Mouse (Mus musculus) activated CD4-positive, CD25-positive, alpha-beta regulatory T cell, adult 4 months (primary cell): ENCODE data around the gene Sobp. TPM values are rescaled to one million over a fixed set of nuclear protein-coding genes. Genes with fewer than 3 reads are reported as not detected.

Source experiments
- ATAC-seq: one replicate; pipeline ENCODE4 v1.8.0; 2017
- polyA plus RNA-seq, 2 experiments: library from polyadenylated mRNA; unstranded; fragments of 100-300 nt; shearing (Covaris generic); gene quantifications; one replicate each; pipeline ENCODE4 v1.2.1; 2017

Gene Sobp
- polyA plus RNA-seq, 2 experiments from 2014 or later = not detected

- peak; percentile 46 for ATAC-seq
Observed at GRCm38 (mm10) chr10:42989910-42990309, 184.4 kb downstream of the Sobp start.

GRCm38 (mm10) chr10:42988627-42989026 lies 185.7 kb downstream of the Sobp start:
- ATAC-seq = no peak

- no peak for ATAC-seq
Observed at GRCm38 (mm10) chr10:42987594-42988052, 186.7 kb downstream of the Sobp start.

GRCm38 (mm10) chr10:42984886-42985285 lies 189.4 kb downstream of the Sobp start:
- ATAC-seq = no peak

GRCm38 (mm10) chr10:42980999-42981757 lies 193.2 kb downstream of the Sobp start:
- ATAC-seq = no peak

- no peak for ATAC-seq
Observed at GRCm38 (mm10) chr10:42978346-42978745, 196.0 kb downstream of the Sobp start.

GRCm38 (mm10) chr10:42976577-42976976 lies 197.8 kb downstream of the Sobp start:
- no peak for ATAC-seq

GRCm38 (mm10) chr10:42973537-42973936 lies 200.8 kb downstream of the Sobp start:
- ATAC-seq = no peak

- ATAC-seq = no peak
Observed at GRCm38 (mm10) chr10:42972504-42973172, 201.7 kb downstream of the Sobp start.

- no peak for ATAC-seq
Observed at GRCm38 (mm10) chr10:42968332-42968731, 206.0 kb downstream of the Sobp start.

- ATAC-seq = no peak
Observed at GRCm38 (mm10) chr10:42963061-42963460, 211.3 kb downstream of the Sobp start.

GRCm38 (mm10) chr10:42962655-42963054 lies 211.7 kb downstream of the Sobp start:
- peak; percentile 48 for ATAC-seq

- ATAC-seq = peak; percentile 84
Observed at GRCm38 (mm10) chr10:42962181-42962601, 212.1 kb downstream of the Sobp start.

- ATAC-seq = no peak
Observed at GRCm38 (mm10) chr10:42961771-42962170, 212.6 kb downstream of the Sobp start.

GRCm38 (mm10) chr10:42958686-42959085 lies 215.6 kb downstream of the Sobp start:
- ATAC-seq = no peak

- ATAC-seq = no peak
Observed at GRCm38 (mm10) chr10:42957881-42958651, 216.3 kb downstream of the Sobp start.

- ATAC-seq = no peak
Observed at GRCm38 (mm10) chr10:42955205-42955604, 219.1 kb downstream of the Sobp start.

GRCm38 (mm10) chr10:42953601-42954000 lies 220.7 kb downstream of the Sobp start:
- no peak for ATAC-seq

Other genes starting within 250 kb of the Sobp start
- not detected for gene 9030612E09Rik, start 174 bp upstream of the Sobp start, polyA plus RNA-seq
- gene Pdss2, start 47.0 kb upstream of the Sobp start, polyA plus RNA-seq = 1 to 10 TPM; 6.1 to 8.2 TPM